Mouse (Mus musculus) limb, embryonic 12.5 days (tissue): ENCODE data around the gene Ints5. TPM values are rescaled to one million over a fixed set of nuclear protein-coding genes. Genes with fewer than 3 reads are reported as not detected.

Experiments
- ATAC-seq: fragments of 200-750 bp; cut with Nextera tagmentation; 2 replicates; pipeline ENCODE4 v1.8.0; 2017; ENCODE audit warnings: low read depth, moderate TSS enrichment; ENCODE audit not compliant: insufficient number of reproducible peaks, insufficient read depth, low FRiP score, low TSS enrichment
- H3K27ac ChIP-seq: fragments of 300-500 bp; sonication (generic); 2 replicates; pipeline ENCODE4 v1.5.1; 2016; ENCODE audit warnings: mild to moderate bottlenecking, moderate library complexity
- H3K27me3 ChIP-seq: fragments of 300-500 bp; sonication (generic); 2 replicates; pipeline ENCODE4 v1.6.1; 2016; ENCODE audit warnings: mild to moderate bottlenecking, moderate library complexity
- H3K36me3 ChIP-seq: fragments of 300-500 bp; sonication (generic); 2 replicates; pipeline ENCODE4 v1.6.1; 2016; ENCODE audit warnings: mild to moderate bottlenecking, moderate library complexity
- H3K4me1 ChIP-seq: fragments of 300-500 bp; sonication (generic); replicated peaks from 2 replicates; pipeline ENCODE4 v1.6.1; 2016
- H3K4me2 ChIP-seq: fragments of 300-500 bp; sonication (generic); 2 replicates; pipeline ENCODE4 v1.6.1; 2016; ENCODE audit warnings: mild to moderate bottlenecking, moderate library complexity
- H3K4me3 ChIP-seq: fragments of 300-500 bp; sonication (generic); replicated peaks from 2 replicates; pipeline ENCODE4 v1.5.1; 2016; ENCODE audit warnings: mild to moderate bottlenecking
- H3K9ac ChIP-seq: fragments of 300-500 bp; sonication (generic); replicated peaks from 2 replicates; pipeline ENCODE4 v1.6.1; 2016; ENCODE audit warnings: mild to moderate bottlenecking, moderate library complexity
- H3K9me3 ChIP-seq: fragments of 300-500 bp; sonication (generic); 2 replicates; pipeline ENCODE4 v1.6.1; 2016; ENCODE audit warnings: mild to moderate bottlenecking, moderate library complexity
- WGBS: fragments of 180-500 bp; shearing (Covaris S2); methylation state at CpG from one replicate; pipeline ENCODE4 v1.1.7; 2016; 5-methylcytosine and 5-hydroxymethylcytosine counted together
- polyA plus RNA-seq: library from polyadenylated mRNA; unstranded; fragments of >200 nt; fragmentation: Nextera tagmentation; extraction: Ambion mirVana; gene quantifications from 2 replicates; pipeline ENCODE4 v1.2.1, GENCODE M21; 2016

Gene Ints5
- polyA plus RNA-seq, result 48.9 and 51.3 TPM in 2 replicates

DNA sequence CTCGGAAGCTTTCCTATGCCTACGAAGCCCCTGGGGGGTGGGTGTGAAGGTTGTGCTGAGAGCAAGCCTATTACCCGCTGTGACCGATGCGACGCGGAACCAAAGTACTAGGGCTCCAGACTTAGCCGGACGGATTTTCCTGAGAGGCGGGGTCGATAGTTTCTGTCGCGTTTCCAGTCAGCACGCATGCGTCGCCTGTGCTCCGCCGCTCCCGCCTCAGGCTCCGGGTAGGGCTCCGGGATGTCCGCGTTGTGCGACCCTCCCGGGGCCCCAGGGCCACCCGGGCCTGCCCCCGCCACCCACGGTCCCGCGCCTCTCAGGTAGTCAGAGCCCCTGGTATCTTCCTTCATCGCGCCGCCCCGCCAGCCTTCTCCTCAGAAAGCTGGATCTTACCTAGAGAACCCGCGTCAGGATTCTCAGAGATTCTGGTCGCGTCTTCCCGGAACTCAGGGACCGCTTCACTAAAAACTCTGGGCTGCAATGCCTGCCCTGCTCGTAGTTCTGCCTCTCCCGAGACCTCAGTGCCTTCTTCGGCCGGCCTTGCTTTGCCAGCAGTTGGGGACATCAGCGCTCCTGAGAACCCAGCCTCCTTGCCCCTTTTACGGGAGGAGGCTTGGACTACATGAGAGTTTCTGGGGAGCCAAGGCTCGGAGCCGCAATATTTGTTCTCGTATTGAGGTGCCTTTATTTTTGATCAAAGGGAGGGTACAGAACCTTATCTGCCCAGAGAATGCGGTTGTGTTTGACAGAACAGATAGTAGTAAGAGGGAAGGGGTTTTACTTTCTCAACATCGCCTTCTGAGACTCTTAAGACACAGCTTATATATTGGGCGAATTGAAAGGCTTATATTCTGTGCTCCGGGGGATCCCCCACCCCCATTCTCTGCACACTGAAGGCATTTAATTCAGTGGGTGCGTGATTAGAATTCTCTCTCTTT is at the start of gene Ints5:
Gene Ints5 (plus strand): TSS at position 177 of the 938 bp plus-strand sequence.
- 3% methylated on average over 54 of the region's 54 CpGs for WGBS
- peak; percentile 21; the same call in 1 of the 2 replicates for ATAC-seq
- H3K4me3 ChIP-seq, result peak within 1 kb of the TSS; percentile 86
- H3K4me2 ChIP-seq, result peak within 1 kb of the TSS; percentile 70
- peak within 1 kb of the TSS; percentile 87 for H3K27ac ChIP-seq
- H3K4me1 ChIP-seq, result peaks cover 23% of the 10 kb centered on the region
- peak within 1 kb of the TSS; percentile 93 for H3K9ac ChIP-seq
- no peaks in the 10 kb centered on the region for H3K9me3 ChIP-seq
- H3K27me3 ChIP-seq, result no peaks in the 10 kb centered on the region
- peaks cover 44% of the 10 kb centered on the region for H3K36me3 ChIP-seq

DNA sequence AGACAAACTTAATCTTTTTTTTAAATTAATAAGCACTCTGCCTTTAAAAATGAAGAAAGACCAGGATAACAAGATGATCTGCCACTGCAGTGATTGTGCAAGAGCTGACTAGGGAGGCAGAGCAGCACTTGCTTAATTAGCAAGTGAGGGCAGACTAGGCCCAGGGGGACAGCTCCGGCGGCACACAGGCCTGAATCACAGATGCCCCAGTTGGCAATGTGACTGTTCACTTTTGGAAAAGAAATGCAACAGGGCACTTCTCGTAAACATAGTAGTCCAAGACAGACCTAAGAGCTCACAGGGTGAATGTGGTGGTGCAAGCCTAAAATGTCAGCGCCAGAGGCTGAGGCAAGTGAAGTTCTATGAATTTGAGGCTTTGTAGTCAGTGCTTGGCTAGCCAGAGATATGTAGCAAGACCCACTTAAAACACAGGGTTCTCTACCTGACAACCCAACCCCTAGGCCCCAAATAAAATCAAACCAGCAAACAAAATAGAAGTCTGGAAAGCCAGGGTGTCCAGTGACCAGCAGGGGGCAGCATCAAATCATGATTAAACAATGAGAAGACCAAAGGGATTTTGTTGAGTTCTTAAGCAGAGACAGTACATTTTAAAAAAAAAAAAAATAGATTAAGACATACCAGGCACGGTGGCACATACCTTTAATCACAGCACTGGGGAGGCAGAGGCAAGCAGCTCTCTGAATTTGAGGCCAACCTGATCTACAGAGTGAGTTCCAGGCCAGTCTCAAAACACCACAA is 48.3 kb upstream of the Ints5 start:
- H3K9ac ChIP-seq, result no peak overlapping the region
- WGBS, result 67% methylated on average over 5 of the region's 5 CpGs
- H3K27me3 ChIP-seq, result no peaks in the 10 kb centered on the region
- no peak overlapping the region for H3K4me2 ChIP-seq
- no peak for ATAC-seq
- H3K36me3 ChIP-seq, result peaks cover 53% of the 10 kb centered on the region
- 0 out of 2 replicates have a peak overlapping the region, but pooled peaks have one; percentile 35 for H3K27ac ChIP-seq
- peaks cover 17% of the 10 kb centered on the region for H3K4me1 ChIP-seq
- H3K9me3 ChIP-seq, result no peaks in the 10 kb centered on the region
- no peak overlapping the region for H3K4me3 ChIP-seq

DNA sequence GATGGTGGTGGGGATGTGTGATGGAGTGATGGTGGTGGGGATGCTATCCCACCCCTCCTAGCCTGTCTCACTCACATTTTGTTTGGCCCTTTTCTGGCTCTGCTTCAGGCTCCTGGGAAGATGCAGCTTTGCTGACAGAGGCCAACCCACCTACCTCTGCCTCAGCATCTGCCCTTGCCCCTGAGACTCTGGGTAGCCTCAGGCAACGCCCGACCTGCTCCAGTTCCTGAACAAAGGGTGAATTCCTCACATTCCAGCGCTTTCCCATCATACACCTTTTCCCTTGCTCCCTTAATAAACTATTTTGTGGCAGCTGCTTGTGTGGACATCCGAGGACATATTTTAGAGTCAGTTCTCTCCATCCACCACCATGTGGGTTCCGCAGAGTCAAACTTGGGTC is 44.4 kb upstream of the Ints5 start:
- 79% methylated on average over 5 of the region's 5 CpGs for WGBS
- H3K4me2 ChIP-seq, result no peak overlapping the region
- peaks cover 14% of the 10 kb centered on the region for H3K4me1 ChIP-seq
- no peak overlapping the region for H3K4me3 ChIP-seq
- peaks cover 36% of the 10 kb centered on the region for H3K36me3 ChIP-seq
- H3K9me3 ChIP-seq, result no peaks in the 10 kb centered on the region
- ATAC-seq, result no peak
- no peak overlapping the region for H3K9ac ChIP-seq
- H3K27me3 ChIP-seq, result no peaks in the 10 kb centered on the region
- no peak overlapping the region for H3K27ac ChIP-seq

DNA sequence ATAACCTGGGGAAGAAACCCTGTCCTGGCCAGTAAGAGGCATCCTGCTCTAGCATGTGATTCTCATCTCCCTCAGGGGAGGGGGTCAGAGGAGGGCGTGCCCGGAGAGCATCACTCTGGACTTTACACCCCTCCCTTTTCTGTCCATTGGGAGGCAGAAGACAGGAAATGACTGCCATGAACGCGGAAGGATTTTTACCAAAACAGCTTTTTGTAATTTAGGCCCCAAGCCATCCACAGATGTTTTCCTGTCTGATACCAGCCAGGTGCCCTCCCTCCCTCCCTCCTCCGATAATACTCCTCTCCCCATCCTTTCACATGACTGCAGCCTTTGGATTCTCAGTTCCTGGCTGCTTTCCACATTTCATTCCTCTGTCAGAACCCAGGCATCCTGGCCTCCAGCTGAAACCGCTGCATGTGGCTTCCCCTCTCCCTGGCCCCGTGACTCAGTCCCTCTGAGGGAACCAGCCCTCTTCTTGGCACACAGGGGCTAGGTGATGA is 42.4 kb upstream of the Ints5 start, which contains the start of gene Lrrn4cl:
Gene Lrrn4cl (plus strand): TSS at position 367 of the 500 bp plus-strand sequence.
- no peaks in the 10 kb centered on the region for H3K27me3 ChIP-seq
- H3K9ac ChIP-seq, result 0 out of 2 replicates have a peak within 1 kb of the TSS, but pooled peaks have one; percentile 18
- H3K27ac ChIP-seq, result peak within 1 kb of the TSS; percentile 29; the same call in 1 of the 2 replicates
- no peak within 1 kb of the TSS for H3K4me3 ChIP-seq
- WGBS, result 21% methylated on average over 7 of the region's 7 CpGs
- peaks cover 32% of the 10 kb centered on the region for H3K36me3 ChIP-seq
- no peak within 1 kb of the TSS for H3K4me2 ChIP-seq
- peaks cover 14% of the 10 kb centered on the region for H3K4me1 ChIP-seq
- no peak for ATAC-seq
- no peaks in the 10 kb centered on the region for H3K9me3 ChIP-seq

DNA sequence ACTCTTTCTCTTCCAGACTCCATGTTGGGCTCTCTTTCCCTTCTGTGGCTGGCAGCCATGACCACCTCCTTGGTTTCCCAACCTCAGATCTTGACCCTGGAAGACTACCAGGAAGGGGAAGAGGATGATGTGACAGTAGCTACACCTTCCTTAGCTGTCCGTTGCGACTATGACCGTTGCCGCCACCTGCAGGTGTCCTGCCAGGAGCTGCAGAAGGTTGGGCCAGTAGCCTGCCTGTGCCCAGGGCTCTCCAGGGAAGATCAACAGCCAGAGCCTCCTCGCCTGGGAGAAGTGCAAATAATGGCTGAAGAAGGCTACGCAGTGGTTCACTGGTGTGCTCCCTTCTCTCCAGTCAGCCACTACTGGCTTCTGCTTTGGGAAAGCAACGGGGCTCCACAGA is 41.2 kb upstream of the Ints5 start:
- H3K9ac ChIP-seq, result 0 out of 2 replicates have a peak overlapping the region, but pooled peaks have one; percentile 8
- WGBS, result 58% methylated on average over 7 of the region's 7 CpGs
- no peak overlapping the region for H3K27ac ChIP-seq
- no peak for ATAC-seq
- no peak overlapping the region for H3K4me3 ChIP-seq
- no peaks in the 10 kb centered on the region for H3K9me3 ChIP-seq
- no peak overlapping the region for H3K4me2 ChIP-seq
- peaks cover 22% of the 10 kb centered on the region for H3K36me3 ChIP-seq
- peaks cover 14% of the 10 kb centered on the region for H3K4me1 ChIP-seq
- no peaks in the 10 kb centered on the region for H3K27me3 ChIP-seq

DNA sequence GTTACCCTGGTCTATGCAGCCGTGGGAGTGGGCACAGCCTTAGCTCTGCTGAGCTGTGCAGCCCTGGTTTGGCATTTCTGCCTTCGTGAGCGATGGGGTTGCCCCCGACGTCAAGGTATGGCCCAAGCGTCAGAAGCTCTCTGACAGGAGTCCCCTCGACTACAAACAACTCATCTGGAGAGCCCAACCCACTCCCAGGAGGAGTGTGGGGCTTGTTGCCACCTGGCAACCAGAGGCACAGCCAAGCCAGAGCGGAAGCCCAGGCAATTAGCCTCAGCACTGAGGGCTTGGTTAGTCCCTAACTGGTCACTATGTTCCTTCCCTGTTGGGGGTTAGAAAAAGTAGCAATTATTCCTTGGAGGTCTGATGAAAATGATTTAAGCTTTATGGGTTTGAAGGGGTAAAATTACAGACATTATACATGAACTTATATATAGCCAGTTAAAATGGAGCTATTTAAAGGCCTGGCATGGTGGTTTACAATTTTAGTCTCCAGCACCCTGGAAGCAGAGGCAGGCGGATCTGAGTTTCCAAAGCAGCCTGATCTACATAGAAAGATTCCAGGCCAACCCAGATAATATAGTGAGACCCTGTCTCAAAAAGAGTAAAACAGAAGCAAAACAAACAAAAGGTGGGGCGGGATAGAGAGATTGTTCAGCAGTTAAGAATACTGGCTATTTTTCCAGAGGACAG is 40.4 kb upstream of the Ints5 start:
- 49% methylated on average over 10 of the region's 10 CpGs for WGBS
- 0 out of 2 replicates have a peak overlapping the region, but pooled peaks have one; percentile 8 for H3K9ac ChIP-seq

DNA sequence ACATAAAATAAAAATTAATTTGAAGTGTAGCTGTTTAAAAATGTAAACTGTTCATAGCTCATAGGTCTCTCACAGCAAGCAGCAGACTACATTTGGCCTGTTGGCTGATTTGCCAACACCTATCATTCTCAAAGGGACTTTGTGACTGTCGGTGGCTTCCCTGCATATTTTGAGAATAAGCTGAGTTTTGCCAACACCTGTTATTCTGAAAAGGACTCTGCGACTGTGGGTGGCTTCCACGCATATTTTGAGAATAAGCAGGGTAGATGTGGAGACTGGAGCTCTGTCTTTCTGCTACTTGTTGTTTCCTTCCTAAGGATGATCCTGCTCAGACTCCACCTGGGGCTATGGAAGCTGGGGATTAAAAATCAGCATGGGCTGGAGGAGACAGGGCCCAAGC is 39.7 kb upstream of the Ints5 start:
- Histone ChIP-seq H3K4me1 (peaks cover 14% of the 10 kb centered on the region), H3K9ac (no peak overlapping the region), H3K36me3 (peaks cover 8% of the 10 kb centered on the region; the same call in 1 of the 2 replicates), H3K9me3 (no peaks in the 10 kb centered on the region), H3K27ac (no peak overlapping the region), H3K4me2 (no peak overlapping the region), H3K4me3 (no peak overlapping the region), H3K27me3 (no peaks in the 10 kb centered on the region)
- WGBS, result 81% methylated on average over 3 of the region's 3 CpGs
- no peak for ATAC-seq

More for the DNA sequence above, 40.4 kb upstream of the Ints5 start:
- Histone ChIP-seq H3K4me3 (no peak overlapping the region), H3K36me3 (peaks cover 15% of the 10 kb centered on the region), H3K9me3 (no peaks in the 10 kb centered on the region), H3K27me3 (no peaks in the 10 kb centered on the region), H3K4me2 (no peak overlapping the region), H3K4me1 (peaks cover 14% of the 10 kb centered on the region), H3K27ac (no peak overlapping the region)
- ATAC-seq, result no peak

DNA sequence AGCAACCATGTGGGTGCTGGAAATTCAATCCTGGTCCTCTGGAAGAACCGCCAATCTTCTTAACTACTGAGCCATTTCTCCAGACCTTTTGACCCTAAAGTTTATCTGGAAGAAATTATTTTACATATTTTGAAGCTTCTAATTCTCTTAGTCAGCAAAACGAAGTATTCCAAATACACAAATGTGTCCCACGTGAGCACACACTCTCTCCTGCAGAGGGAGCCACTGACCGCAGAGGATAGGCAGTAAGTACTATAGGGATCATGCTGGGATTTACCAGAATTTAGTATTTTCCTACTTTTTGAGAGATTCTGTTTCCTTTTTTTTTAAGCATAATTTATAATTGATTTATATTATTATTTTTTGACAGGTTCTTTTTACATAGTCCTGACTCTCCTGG is 35.1 kb upstream of the Ints5 start:
- Histone ChIP-seq H3K36me3 (no peaks in the 10 kb centered on the region), H3K27ac (no peak overlapping the region), H3K9me3 (no peaks in the 10 kb centered on the region), H3K4me3 (no peak overlapping the region), H3K9ac (no peak overlapping the region), H3K4me2 (no peak overlapping the region), H3K4me1 (no peaks in the 10 kb centered on the region), H3K27me3 (no peaks in the 10 kb centered on the region)
- WGBS, result 44% methylated on average over 4 of the region's 4 CpGs
- no peak for ATAC-seq

DNA sequence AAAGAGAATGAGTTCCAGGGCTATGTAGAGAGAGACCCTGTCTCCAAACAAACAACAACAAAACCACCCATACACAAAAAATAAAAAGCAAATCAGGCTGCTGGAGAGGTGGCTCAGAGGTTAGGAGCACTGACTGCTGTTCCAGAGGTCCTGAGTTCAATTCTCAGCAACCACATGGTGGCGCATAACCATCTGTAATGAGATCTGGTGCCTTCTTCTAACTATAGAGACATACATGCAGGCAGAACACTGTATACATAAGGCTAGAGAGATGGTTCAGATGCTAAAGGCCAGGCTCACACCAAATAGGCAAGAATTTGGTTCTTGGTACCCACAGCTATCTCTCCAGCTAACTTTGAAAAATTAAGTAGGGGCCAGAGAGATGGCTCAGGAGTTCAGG is 33.8 kb upstream of the Ints5 start:
- Histone ChIP-seq H3K27me3 (no peaks in the 10 kb centered on the region), H3K4me1 (no peaks in the 10 kb centered on the region), H3K27ac (no peak overlapping the region), H3K36me3 (no peaks in the 10 kb centered on the region), H3K4me2 (no peak overlapping the region), H3K9ac (no peak overlapping the region), H3K4me3 (no peak overlapping the region), H3K9me3 (no peaks in the 10 kb centered on the region)
- 23% methylated on average over 1 of the region's 1 CpGs for WGBS
- ATAC-seq, result no peak

DNA sequence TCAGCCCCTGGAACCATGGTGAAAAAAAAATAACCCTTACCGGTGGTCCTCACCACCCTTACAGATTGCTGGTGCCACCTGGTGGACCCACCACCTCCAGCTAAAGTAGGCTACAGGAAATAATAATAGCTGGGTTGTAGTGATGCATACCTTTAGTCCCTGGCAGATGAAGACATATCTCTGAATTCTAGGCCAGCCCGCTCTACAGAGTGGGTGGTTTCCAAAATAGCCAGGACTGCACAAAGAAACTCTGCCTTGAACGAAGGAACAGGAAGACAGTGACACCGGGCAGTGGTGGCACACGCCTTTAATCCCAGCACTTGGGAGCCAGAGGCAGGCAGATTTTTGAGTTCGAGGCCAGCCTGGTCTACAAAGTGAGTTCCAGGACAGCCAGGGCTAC is 28.5 kb upstream of the Ints5 start:
- Histone ChIP-seq H3K4me3 (no peak overlapping the region), H3K4me2 (no peak overlapping the region), H3K27me3 (no peaks in the 10 kb centered on the region), H3K27ac (no peak overlapping the region), H3K36me3 (no peaks in the 10 kb centered on the region), H3K9me3 (no peaks in the 10 kb centered on the region), H3K4me1 (no peaks in the 10 kb centered on the region), H3K9ac (no peak overlapping the region)
- WGBS, result 82% methylated on average over 6 of the region's 6 CpGs
- ATAC-seq, result no peak
